Mouse (Mus musculus) stomach, postnatal 0 days (tissue): ENCODE measurements at regions not wholly inside any gene's neighbourhood (a gene's known extent, or its start where the extent isn't known, plus 50 kb on each side); places are given as distances from the start of the nearest gene placed in this dataset.

Experiments used
- ATAC-seq: fragments of 200-750 bp; cut with Nextera tagmentation; 2 replicates; pipeline ENCODE4 v1.8.0; 2017; ENCODE audit not compliant: low FRiP score, low TSS enrichment
- DNase-seq: peaks from one replicate; pipeline ENCODE4 v3.0.0-alpha.2; 2016; ENCODE audit warnings: low spot score
- H3K27ac ChIP-seq: fragments of 300-500 bp; sonication (generic); replicated peaks from 2 replicates; pipeline ENCODE4 v1.5.1; 2014; ENCODE audit warnings: mild to moderate bottlenecking, control low read depth
- H3K27me3 ChIP-seq: fragments of 300-500 bp; sonication (generic); 2 replicates; pipeline ENCODE4 v1.6.1; 2014; ENCODE audit warnings: low read length; ENCODE audit not compliant: control insufficient read depth, insufficient read depth
- H3K36me3 ChIP-seq: fragments of 300-500 bp; sonication (generic); 2 replicates; pipeline ENCODE4 v1.6.1; 2014; ENCODE audit warnings: low read length, mixed read lengths; ENCODE audit not compliant: control insufficient read depth, insufficient read depth
- H3K4me1 ChIP-seq: fragments of 300-500 bp; sonication (generic); replicated peaks from 2 replicates; pipeline ENCODE4 v1.6.1; 2014; ENCODE audit warnings: antibody characterized with exemption; ENCODE audit not compliant: control insufficient read depth, insufficient read depth
- H3K4me2 ChIP-seq: fragments of 300-500 bp; sonication (generic); replicated peaks from 2 replicates; pipeline ENCODE4 v1.6.1; 2014; ENCODE audit warnings: low read depth, mild to moderate bottlenecking, control low read depth, moderate library complexity
- H3K4me3 ChIP-seq: fragments of 300-500 bp; sonication (generic); 2 replicates; pipeline ENCODE4 v1.5.1; 2014; ENCODE audit warnings: low read depth, low read length, control low read depth
- H3K9ac ChIP-seq: fragments of 300-500 bp; sonication (generic); 2 replicates; pipeline ENCODE4 v1.6.1; 2014; ENCODE audit warnings: mild to moderate bottlenecking, low read length, control low read depth, mixed read lengths
- H3K9me3 ChIP-seq: fragments of 300-500 bp; sonication (generic); 2 replicates; pipeline ENCODE4 v1.6.1; 2016; ENCODE audit warnings: low read length; ENCODE audit not compliant: control insufficient read depth
- CTCF ChIP-seq: IDR thresholded peaks from 2 replicates; pipeline ENCODE4 v1.5.1; 2016; ENCODE audit warnings: antibody characterized with exemption, low read depth, mild to moderate bottlenecking, moderate library complexity
- EP300 ChIP-seq: optimal IDR thresholded peaks from 2 replicates; pipeline ENCODE3; 2016; ENCODE audit warnings: antibody characterized with exemption
- WGBS: fragments of 180-500 bp; shearing (Covaris S2); extraction: QIAGEN DNeasy Blood & Tissue Kit; methylation state at CpG from one replicate; pipeline ENCODE4 v1.1.7; 2014; 5-methylcytosine and 5-hydroxymethylcytosine counted together

DNA sequence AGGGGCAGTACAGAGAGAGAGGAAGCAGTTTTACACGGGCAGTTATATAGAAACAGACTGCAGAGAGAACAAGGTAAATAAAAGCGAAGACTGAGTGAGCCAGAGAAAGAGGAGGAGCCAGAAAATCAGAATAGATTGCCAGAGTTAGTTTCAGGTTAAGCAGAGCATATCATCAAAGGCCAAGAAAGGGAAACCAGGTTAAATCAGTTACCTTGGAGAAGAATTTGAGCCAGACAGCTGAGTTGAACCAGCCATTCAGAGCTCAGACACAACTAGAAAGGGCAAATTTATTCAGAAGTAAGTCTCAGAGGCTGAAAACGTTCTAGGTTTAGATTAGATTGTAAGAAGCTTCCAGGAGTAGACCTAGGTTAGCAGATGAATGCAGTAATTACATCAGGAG, 858.6 kb downstream of the Adgrl3 start:
- Histone ChIP-seq H3K27me3 (no peaks in the 10 kb centered on the region), H3K4me1 (no peaks in the 10 kb centered on the region), H3K36me3 (no peaks in the 10 kb centered on the region), H3K4me2 (no peak overlapping the region), H3K4me3 (no peak overlapping the region), H3K9me3 (no peaks in the 10 kb centered on the region), H3K27ac (no peak overlapping the region), H3K9ac (no peak overlapping the region)
- TF ChIP-seq CTCF (no peak), EP300 (no peak)
- DNase-seq = no peak
- ATAC-seq = no peak
- WGBS = 44% methylated on average over 3 of the region's 3 CpGs

GRCm38 (mm10) chr5:81893358-81893757, 873.4 kb downstream of the Adgrl3 start:
- H3K36me3 ChIP-seq = no peaks in the 10 kb centered on the region
- no peaks in the 10 kb centered on the region for H3K9me3 ChIP-seq
- WGBS = 86% methylated on average over 6 of the region's 6 CpGs
- H3K4me1 ChIP-seq = no peaks in the 10 kb centered on the region
- DNase-seq = no peak
- H3K9ac ChIP-seq = no peak overlapping the region
- H3K27me3 ChIP-seq = no peaks in the 10 kb centered on the region
- no peak for TF ChIP-seq CTCF
- no peak for TF ChIP-seq EP300
- H3K4me2 ChIP-seq = no peak overlapping the region
- H3K4me3 ChIP-seq = no peak overlapping the region
- ATAC-seq = no peak
- no peak overlapping the region for H3K27ac ChIP-seq

DNA sequence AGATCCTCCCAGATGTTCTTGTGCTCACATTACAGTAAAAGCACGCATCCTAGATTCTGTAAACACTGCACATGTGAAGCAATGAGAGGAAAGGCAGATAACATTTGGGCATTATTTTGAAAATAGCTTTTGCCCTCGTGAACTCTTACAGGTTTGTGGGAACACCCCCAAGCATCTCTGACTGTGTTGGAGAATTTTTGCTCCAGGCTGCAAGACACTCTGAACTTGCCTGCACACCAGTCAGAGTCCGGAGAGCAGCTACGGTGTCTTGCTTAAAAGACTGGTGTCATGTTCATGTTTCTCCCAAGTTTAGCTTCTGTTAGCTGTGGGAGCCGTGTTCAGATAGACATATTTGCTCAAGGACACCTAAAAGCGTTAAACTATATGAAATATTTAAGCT, 889.4 kb downstream of the Adgrl3 start:
- Histone ChIP-seq H3K9me3 (no peaks in the 10 kb centered on the region), H3K4me3 (no peak overlapping the region), H3K27ac (no peak overlapping the region), H3K9ac (no peak overlapping the region), H3K36me3 (no peaks in the 10 kb centered on the region), H3K4me1 (no peaks in the 10 kb centered on the region), H3K4me2 (no peak overlapping the region), H3K27me3 (no peaks in the 10 kb centered on the region)
- no peak for ATAC-seq
- no peak for TF ChIP-seq EP300
- TF ChIP-seq CTCF = no peak
- DNase-seq = no peak
- WGBS = 33% methylated on average over 6 of the region's 6 CpGs

DNA sequence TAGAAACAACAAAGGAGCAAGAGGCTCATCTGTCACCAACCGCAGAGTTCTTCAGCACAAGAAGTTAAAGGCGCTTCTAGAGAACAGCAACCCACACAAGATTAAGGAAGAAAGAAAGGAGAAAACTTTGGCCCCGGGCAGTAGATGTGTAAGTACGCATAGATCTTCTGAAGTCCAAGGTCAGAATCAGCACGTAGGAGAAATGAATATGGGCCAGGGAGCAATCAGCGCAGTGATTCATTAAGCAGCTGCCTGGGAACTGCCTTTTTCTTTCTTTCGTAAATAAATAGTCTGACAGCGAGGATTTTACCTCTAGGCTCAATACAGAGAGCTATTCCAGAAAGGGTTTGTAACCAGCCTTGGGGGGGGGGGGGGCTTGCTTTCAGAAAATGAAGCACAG, 890.0 kb downstream of the Adgrl3 start:
- H3K36me3 ChIP-seq = no peaks in the 10 kb centered on the region
- peak overlapping the region; percentile 36 for H3K4me2 ChIP-seq
- H3K9me3 ChIP-seq = no peaks in the 10 kb centered on the region
- DNase-seq (no peak), ATAC-seq (peak; percentile 83)
- no peak overlapping the region for H3K9ac ChIP-seq
- no peaks in the 10 kb centered on the region for H3K4me1 ChIP-seq
- WGBS = 27% methylated on average over 8 of the region's 8 CpGs
- H3K27ac ChIP-seq = no peak overlapping the region
- H3K27me3 ChIP-seq = no peaks in the 10 kb centered on the region
- no peak overlapping the region for H3K4me3 ChIP-seq
- TF ChIP-seq EP300 (no peak), CTCF (no peak)

DNA sequence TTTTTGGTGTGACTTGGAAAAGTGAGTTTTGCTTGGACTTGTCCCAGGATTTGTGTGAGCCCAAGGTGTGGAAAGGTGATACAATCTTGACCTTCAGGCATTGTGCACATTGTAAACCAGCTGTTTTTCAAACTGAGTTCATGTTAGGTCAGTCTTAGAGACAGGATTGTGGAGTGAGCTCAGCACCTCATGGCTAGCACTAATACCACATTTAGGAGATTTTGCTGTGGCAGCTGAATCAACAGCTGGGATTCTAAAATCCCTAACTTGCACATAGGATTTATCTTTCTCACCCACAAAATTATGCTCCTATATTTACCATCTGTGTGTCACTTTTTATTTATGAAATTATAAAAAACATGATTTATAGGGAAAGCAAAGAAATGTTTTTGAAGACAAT, 896.7 kb downstream of the Adgrl3 start:
- Histone ChIP-seq H3K36me3 (no peaks in the 10 kb centered on the region), H3K9me3 (no peaks in the 10 kb centered on the region), H3K4me3 (no peak overlapping the region), H3K27ac (no peak overlapping the region), H3K9ac (no peak overlapping the region), H3K4me2 (no peak overlapping the region), H3K27me3 (no peaks in the 10 kb centered on the region), H3K4me1 (no peaks in the 10 kb centered on the region)
- ATAC-seq (no peak), DNase-seq (no peak)
- TF ChIP-seq EP300 = no peak
- no peak for TF ChIP-seq CTCF

GRCm38 (mm10) chr5:81940798-81941197, 920.9 kb downstream of the Adgrl3 start:
- no peak overlapping the region for H3K4me2 ChIP-seq
- no peaks in the 10 kb centered on the region for H3K27me3 ChIP-seq
- H3K27ac ChIP-seq = no peak overlapping the region
- DNase-seq (no peak), ATAC-seq (no peak)
- no peak overlapping the region for H3K9ac ChIP-seq
- 52% methylated on average over 5 of the region's 5 CpGs for WGBS
- no peaks in the 10 kb centered on the region for H3K36me3 ChIP-seq
- no peaks in the 10 kb centered on the region for H3K9me3 ChIP-seq
- H3K4me1 ChIP-seq = no peaks in the 10 kb centered on the region
- H3K4me3 ChIP-seq = no peak overlapping the region
- TF ChIP-seq CTCF = no peak
- no peak for TF ChIP-seq EP300
